Mouse (Mus musculus): Measurements from ENCODE around the gene Mcidas.

Gene Mcidas

GRCm38 (mm10) chr13:112993531-112994152 lies at the start of gene Mcidas:
Mcidas (plus strand) TSS chr13:112993845.
- DNase-seq (ENCODE audit: low spot score) = peak; percentile 59

- DNase-seq (ENCODE audit: low spot score) = no peak
Measured at GRCm38 (mm10) chr13:112945312-112945711, 48.3 kb upstream of the Mcidas start.

GRCm38 (mm10) chr13:112945900-112946299 lies 47.7 kb upstream of the Mcidas start:
- no peak for DNase-seq (ENCODE audit: low spot score)

DNA sequence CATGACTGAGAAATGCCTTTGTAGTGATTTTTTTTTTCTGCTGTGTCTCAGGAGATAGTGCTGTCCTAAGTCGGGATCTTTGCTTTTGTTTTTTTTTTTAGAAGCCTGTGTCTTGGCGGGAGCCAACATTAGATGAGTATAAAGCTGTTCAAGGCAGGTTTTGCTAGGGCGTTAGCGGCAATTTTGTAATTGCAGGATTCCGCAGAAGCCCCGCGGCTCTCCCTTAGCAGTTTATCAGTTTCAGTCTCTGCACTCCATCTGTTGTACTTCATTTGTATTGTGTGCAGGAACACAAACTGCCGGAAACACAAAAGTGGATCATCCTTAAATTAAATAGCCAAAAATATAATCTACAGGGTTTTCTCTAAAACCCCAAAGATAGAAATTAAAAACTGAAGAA lies 39.6 kb upstream of the Mcidas start:
- no peak for DNase-seq (ENCODE audit: low spot score)

DNA sequence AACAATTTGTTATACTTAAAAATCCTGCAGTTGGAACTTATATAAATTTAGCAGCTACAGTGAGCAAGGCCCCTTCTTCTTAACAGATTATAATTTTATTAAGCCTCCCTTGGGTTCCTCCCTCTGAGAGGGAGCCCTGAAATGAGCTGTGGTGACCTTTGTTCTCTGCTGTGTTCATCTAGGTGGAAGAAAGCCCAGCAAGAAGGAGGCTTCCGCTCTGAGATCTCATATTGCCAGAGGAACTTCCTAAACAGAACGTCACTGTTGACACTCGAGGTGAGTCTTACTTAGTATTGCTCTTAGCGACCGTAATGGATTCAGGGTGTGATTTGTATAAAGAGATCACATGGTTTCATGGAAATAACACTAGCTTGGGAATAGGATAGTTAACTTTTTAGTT lies 30.6 kb upstream of the Mcidas start:
- DNase-seq (ENCODE audit: low spot score) = no peak

DNA sequence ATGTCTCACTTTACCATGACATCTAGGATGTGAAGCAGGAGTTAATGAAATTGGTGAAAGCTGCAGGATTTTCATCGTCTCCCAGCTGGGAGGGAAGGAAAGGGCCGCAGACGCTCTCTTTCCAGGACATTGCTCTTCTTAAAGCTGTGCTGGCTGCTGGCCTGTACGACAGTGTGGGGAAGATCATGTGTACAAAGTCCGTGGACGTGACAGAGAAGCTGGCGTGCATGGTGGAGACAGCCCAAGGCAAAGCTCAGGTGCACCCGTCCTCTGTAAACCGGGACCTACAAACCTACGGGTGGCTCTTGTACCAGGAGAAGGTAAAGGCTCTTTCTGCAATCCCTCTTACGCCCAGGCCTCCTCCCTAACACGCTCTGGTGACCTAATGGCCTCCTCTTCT lies 29.2 kb upstream of the Mcidas start:
- no peak for DNase-seq (ENCODE audit: low spot score)

DNA sequence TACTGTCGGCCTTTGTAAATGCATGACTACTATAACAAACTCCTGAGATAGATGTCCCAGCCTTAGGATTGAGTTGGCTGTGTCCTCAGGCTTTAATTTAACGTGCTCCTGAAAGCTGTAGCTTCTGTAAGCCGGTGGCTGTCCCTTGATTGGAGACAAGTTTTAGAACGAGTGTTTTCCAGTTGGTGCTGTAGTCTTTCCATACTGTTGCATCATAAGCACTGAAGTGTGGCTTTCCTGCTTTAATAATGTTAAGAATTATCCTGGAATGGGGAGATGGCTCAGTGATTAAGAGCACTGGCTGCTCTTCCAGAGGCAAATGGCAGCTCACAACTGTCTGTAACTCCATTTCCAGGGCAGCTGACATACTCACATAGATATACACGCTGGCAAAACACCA lies 26.4 kb upstream of the Mcidas start:
- DNase-seq (ENCODE audit: low spot score) = no peak

GRCm38 (mm10) chr13:112976720-112977119 lies 16.9 kb upstream of the Mcidas start:
- no peak for DNase-seq (ENCODE audit: low spot score)

GRCm38 (mm10) chr13:112985605-112986450 lies 7.8 kb upstream of the Mcidas start:
- DNase-seq (ENCODE audit: low spot score) = no peak

- no peak for DNase-seq (ENCODE audit: low spot score)
Measured at GRCm38 (mm10) chr13:112986451-112986950, 7.1 kb upstream of the Mcidas start.

GRCm38 (mm10) chr13:112987532-112987943 lies 6.1 kb upstream of the Mcidas start, which contains the start of gene Ccno:
Ccno (plus strand) TSS chr13:112987802.
- peak; percentile 93 for DNase-seq (ENCODE audit: low spot score)

GRCm38 (mm10) chr13:112987991-112988390 lies 5.7 kb upstream of the Mcidas start:
- no peak for DNase-seq (ENCODE audit: low spot score)

- no peak for DNase-seq (ENCODE audit: low spot score)
Measured at GRCm38 (mm10) chr13:112988866-112989265, 4.8 kb upstream of the Mcidas start.

GRCm38 (mm10) chr13:112989541-112989940 lies 4.1 kb upstream of the Mcidas start:
- no peak for DNase-seq (ENCODE audit: low spot score)

GRCm38 (mm10) chr13:112990346-112990745 lies 3.3 kb upstream of the Mcidas start:
- no peak for DNase-seq (ENCODE audit: low spot score)

DNA sequence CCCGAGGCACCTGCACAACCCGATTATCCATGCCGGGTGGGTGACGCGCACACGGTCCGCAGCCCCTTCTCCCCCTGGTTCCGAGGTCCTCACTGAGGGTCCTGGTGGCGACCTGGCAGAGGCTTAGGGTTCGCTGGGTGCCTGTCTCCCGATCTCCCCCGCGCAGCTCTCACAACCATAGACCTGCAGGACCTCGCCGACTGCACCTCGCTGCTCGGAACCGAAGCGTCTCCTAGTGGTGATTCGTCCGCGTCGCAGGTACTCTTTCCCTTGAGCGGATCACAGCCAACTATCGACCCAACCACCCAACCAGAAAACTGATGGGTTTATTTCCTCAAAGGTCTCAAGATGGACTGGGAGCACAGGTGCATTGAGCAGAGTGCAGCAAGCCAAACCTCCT lies 546 bp downstream of the Mcidas start:
- DNase-seq (ENCODE audit: low spot score) = peak; percentile 46

- no peak for DNase-seq (ENCODE audit: low spot score)
Measured at GRCm38 (mm10) chr13:112996407-112996806, 2.8 kb downstream of the Mcidas start.

DNA sequence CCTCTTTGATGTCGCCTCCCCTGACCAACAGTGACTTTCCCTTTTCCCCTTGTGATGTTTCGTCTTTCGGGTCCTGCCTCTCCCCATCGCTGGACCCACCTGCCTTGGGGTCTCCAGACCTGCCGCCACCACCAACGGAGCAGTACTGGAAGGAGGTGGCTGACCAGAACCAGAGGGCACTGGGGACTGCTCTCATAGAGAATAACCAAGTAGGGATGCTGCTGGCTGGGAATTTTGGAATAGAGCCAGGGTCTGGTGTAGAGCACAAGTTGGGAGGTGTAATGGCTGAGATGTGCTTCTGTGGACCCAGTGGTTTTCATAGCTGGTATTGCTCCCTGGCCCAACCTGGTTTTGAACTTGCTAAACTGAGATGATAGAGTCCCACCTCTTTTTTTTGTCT lies 3.7 kb downstream of the Mcidas start:
- DNase-seq (ENCODE audit: low spot score) = no peak

GRCm38 (mm10) chr13:112998427-112999201 lies 5.0 kb downstream of the Mcidas start:
- no peak for DNase-seq (ENCODE audit: low spot score)

DNA sequence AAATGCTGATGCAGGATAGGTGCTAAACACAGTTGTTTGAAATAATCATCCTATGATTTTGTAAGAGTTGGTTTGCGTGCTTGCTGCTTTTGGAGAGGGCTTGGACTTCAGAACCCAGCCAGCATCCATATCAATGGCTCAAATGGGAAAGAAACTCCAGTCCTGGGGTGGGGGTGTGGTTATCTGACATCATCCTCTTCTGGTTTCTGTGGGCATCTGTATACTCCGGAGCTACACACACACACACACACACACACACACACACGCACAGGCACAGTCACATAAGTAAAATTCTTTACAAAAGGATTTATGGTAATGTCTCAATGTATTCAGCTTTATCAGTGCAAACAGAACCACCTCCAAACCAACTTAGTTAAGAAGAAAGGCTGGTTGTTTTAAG lies 6.4 kb downstream of the Mcidas start:
- DNase-seq (ENCODE audit: low spot score) = no peak

DNA sequence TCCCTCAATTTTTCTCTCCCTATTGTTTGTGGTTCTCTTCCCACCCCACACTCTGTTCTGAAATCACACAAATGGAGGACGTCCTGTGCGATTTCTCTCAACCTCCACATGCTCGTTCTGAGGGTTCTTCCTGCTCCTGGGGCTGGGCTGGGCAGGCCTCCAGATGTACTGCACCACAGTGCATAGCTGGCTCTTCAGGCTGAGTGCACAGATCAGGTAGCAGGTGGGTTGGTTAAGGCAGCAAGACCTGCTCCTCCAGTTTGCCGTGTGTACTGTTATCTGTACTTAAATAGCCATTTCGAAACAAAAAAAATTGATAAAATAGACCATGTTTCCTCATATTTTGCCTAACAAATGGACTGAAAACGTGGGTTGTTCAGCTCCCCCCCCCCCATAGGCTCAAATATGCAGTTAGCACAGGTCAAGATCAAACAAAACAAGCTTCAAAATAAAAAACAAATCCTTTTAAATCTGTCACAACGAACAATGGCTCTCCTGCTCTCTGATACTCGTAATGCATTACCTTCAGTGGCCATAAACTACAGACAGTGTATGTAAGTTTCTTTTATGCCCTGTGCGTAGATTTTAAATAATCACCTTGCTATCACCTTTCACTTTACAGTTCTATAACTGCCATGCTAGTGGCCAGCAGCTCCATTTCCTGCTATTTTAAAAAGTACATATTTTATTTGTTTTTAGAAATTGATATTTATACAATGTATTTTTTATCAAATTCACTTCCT lies 7.1 kb downstream of the Mcidas start:
- no peak for DNase-seq (ENCODE audit: low spot score)

DNA sequence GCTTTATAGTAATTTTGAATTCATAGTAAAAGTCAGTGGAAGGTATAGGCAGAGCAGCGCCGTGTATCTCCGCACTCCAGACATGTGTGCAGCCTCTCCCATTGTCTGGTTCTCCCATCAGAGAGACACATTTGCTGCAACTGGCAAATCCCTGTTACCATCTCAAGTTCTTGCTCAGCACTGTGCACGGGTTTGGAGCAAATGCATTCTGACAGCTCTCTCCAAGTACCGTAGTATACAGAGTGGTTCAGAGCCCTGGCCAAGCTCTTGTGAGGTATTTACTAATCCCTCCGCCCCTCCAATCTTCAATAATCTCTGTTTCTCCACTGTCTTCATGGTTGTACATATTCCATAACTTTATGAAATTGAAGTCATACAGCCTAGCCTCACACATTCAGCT lies 19.0 kb downstream of the Mcidas start:
- no peak for DNase-seq (ENCODE audit: low spot score)

Measured in testis, postnatal 14 days (tissue).